Mouse (Mus musculus) kidney, embryonic 16.5 days (tissue): Measurements from ENCODE around the gene Met. TPM values are rescaled to one million over a fixed set of nuclear protein-coding genes. Genes with fewer than 3 reads are reported as not detected.

Experiments used
- ATAC-seq: fragments of 200-750 bp; cut with Nextera tagmentation; 2 replicates; pipeline ENCODE4 v1.8.0; 2017; ENCODE audit warnings: moderate TSS enrichment; ENCODE audit not compliant: low FRiP score, low TSS enrichment
- H3K27ac ChIP-seq: fragments of 300-500 bp; sonication (generic); 2 replicates; pipeline ENCODE4 v1.5.1; 2014; ENCODE audit warnings: low read length
- H3K27me3 ChIP-seq: fragments of 300-500 bp; sonication (generic); 2 replicates; pipeline ENCODE4 v1.6.1; 2014; ENCODE audit warnings: low read length, control low read depth, mixed read lengths; ENCODE audit not compliant: insufficient read depth
- H3K36me3 ChIP-seq: fragments of 300-500 bp; sonication (generic); 2 replicates; pipeline ENCODE4 v1.6.1; 2014; ENCODE audit warnings: low read length, control low read depth, mixed read lengths; ENCODE audit not compliant: insufficient read depth
- H3K4me1 ChIP-seq: fragments of 300-500 bp; sonication (generic); 2 replicates; pipeline ENCODE4 v1.6.1; 2014; ENCODE audit warnings: low read length, control low read depth, mixed read lengths; ENCODE audit not compliant: insufficient read depth
- H3K4me2 ChIP-seq: fragments of 300-500 bp; sonication (generic); replicated peaks from 2 replicates; pipeline ENCODE4 v1.6.1; 2014; ENCODE audit warnings: low read depth, low read length
- H3K4me3 ChIP-seq: fragments of 300-500 bp; sonication (generic); 2 replicates; pipeline ENCODE4 v1.5.1; 2014; ENCODE audit warnings: mild to moderate bottlenecking, low read length
- H3K9ac ChIP-seq: fragments of 300-500 bp; sonication (generic); replicated peaks from 2 replicates; pipeline ENCODE4 v1.6.1; 2014; ENCODE audit warnings: low read length
- H3K9me3 ChIP-seq: fragments of 300-500 bp; sonication (generic); 2 replicates; pipeline ENCODE4 v1.6.1; 2016; ENCODE audit warnings: low read length, control low read depth
- WGBS: fragments of 180-500 bp; shearing (Covaris S2); extraction: QIAGEN DNeasy Blood & Tissue Kit; methylation state at CpG from one replicate; pipeline ENCODE4 v1.1.7; 2014; 5-methylcytosine and 5-hydroxymethylcytosine counted together
- polyA plus RNA-seq: library from polyadenylated mRNA; unstranded; fragments of >200 nt; fragmentation: Nextera tagmentation; extraction: Ambion mirVana; gene quantifications from 2 replicates; pipeline ENCODE4 v1.2.1, GENCODE M21; 2015

Met gene
- polyA plus RNA-seq, 1 experiment from 2014 or later: 18.5 TPM

GRCm38 (mm10) chr6:17464281-17465025 lies 853 bp downstream of the Met start:
- WGBS: 5% methylated on average over 15 of the region's 15 CpGs
- H3K9ac ChIP-seq: peak overlapping the region; percentile 82
- H3K27ac ChIP-seq: peak overlapping the region; percentile 87
- peak overlapping the region; percentile 76 for H3K4me3 ChIP-seq
- no peaks in the 10 kb centered on the region for H3K36me3 ChIP-seq
- peak overlapping the region; percentile 93 for H3K4me2 ChIP-seq
- ATAC-seq: peak; percentile 66
- peaks cover 18% of the 10 kb centered on the region for H3K4me1 ChIP-seq
- H3K9me3 ChIP-seq: no peaks in the 10 kb centered on the region
- no peaks in the 10 kb centered on the region for H3K27me3 ChIP-seq

- peak overlapping the region; percentile 37 for H3K4me2 ChIP-seq
- no peak for ATAC-seq
These were observed 2.9 kb downstream of the Met start for GRCm38 (mm10) chr6:17466526-17466925.

GRCm38 (mm10) chr6:17468993-17469392 lies 5.4 kb downstream of the Met start:
- Histone ChIP-seq H3K27me3 (no peaks in the 10 kb centered on the region), H3K4me3 (no peak overlapping the region), H3K9me3 (no peaks in the 10 kb centered on the region), H3K9ac (no peak overlapping the region), H3K27ac (no peak overlapping the region), H3K4me2 (no peak overlapping the region), H3K4me1 (peaks cover 18% of the 10 kb centered on the region), H3K36me3 (no peaks in the 10 kb centered on the region)
- ATAC-seq: no peak
- WGBS: 84% methylated on average over 5 of the region's 5 CpGs

More at GRCm38 (mm10) chr6:17466526-17466925, 2.9 kb downstream of the Met start:
- Histone ChIP-seq H3K9ac (no peak overlapping the region), H3K27me3 (no peaks in the 10 kb centered on the region), H3K27ac (no peak overlapping the region), H3K4me1 (peaks cover 18% of the 10 kb centered on the region), H3K36me3 (no peaks in the 10 kb centered on the region), H3K4me3 (no peak overlapping the region), H3K9me3 (no peaks in the 10 kb centered on the region)
- 80% methylated on average over 3 of the region's 3 CpGs for WGBS

- no peak overlapping the region for H3K4me3 ChIP-seq
- no peak overlapping the region for H3K27ac ChIP-seq
- H3K9me3 ChIP-seq: no peaks in the 10 kb centered on the region
- H3K9ac ChIP-seq: no peak overlapping the region
- no peaks in the 10 kb centered on the region for H3K27me3 ChIP-seq
- H3K36me3 ChIP-seq: no peaks in the 10 kb centered on the region
- no peaks in the 10 kb centered on the region for H3K4me1 ChIP-seq
- no peak for ATAC-seq
- H3K4me2 ChIP-seq: no peak overlapping the region
- 90% methylated on average over 3 of the region's 3 CpGs for WGBS
These were observed 9.5 kb downstream of the Met start for GRCm38 (mm10) chr6:17473128-17473527.

GRCm38 (mm10) chr6:17477823-17478222 lies 14.2 kb downstream of the Met start:
- no peaks in the 10 kb centered on the region for H3K27me3 ChIP-seq
- H3K4me1 ChIP-seq: no peaks in the 10 kb centered on the region
- H3K9ac ChIP-seq: no peak overlapping the region
- WGBS: 87% methylated on average over 1 of the region's 1 CpGs
- no peak overlapping the region for H3K4me2 ChIP-seq
- no peaks in the 10 kb centered on the region for H3K9me3 ChIP-seq
- no peak for ATAC-seq
- no peak overlapping the region for H3K27ac ChIP-seq
- H3K4me3 ChIP-seq: no peak overlapping the region
- H3K36me3 ChIP-seq: no peaks in the 10 kb centered on the region

- H3K9me3 ChIP-seq: no peaks in the 10 kb centered on the region
- H3K9ac ChIP-seq: no peak overlapping the region
- H3K27me3 ChIP-seq: no peaks in the 10 kb centered on the region
- no peak overlapping the region for H3K4me2 ChIP-seq
- H3K4me1 ChIP-seq: no peaks in the 10 kb centered on the region
- no peak overlapping the region for H3K4me3 ChIP-seq
- no peaks in the 10 kb centered on the region for H3K36me3 ChIP-seq
- no peak overlapping the region for H3K27ac ChIP-seq
- 95% methylated on average over 6 of the region's 6 CpGs for WGBS
- no peak for ATAC-seq
These were observed 14.7 kb downstream of the Met start for GRCm38 (mm10) chr6:17478252-17478651.

GRCm38 (mm10) chr6:17478838-17479570 lies 15.4 kb downstream of the Met start:
- no peaks in the 10 kb centered on the region for H3K9me3 ChIP-seq
- no peak overlapping the region for H3K27ac ChIP-seq
- H3K4me2 ChIP-seq: no peak overlapping the region

GRCm38 (mm10) chr6:17481068-17481467 lies 17.5 kb downstream of the Met start:
- no peak for ATAC-seq
- H3K27ac ChIP-seq: no peak overlapping the region

More at GRCm38 (mm10) chr6:17478838-17479570, 15.4 kb downstream of the Met start:
- Histone ChIP-seq H3K4me1 (no peaks in the 10 kb centered on the region), H3K4me3 (no peak overlapping the region), H3K36me3 (no peaks in the 10 kb centered on the region), H3K9ac (no peak overlapping the region), H3K27me3 (no peaks in the 10 kb centered on the region)
- 80% methylated on average over 10 of the region's 10 CpGs for WGBS
- no peak for ATAC-seq

GRCm38 (mm10) chr6:17485244-17485643 lies 21.6 kb downstream of the Met start:
- Histone ChIP-seq H3K36me3 (no peaks in the 10 kb centered on the region), H3K27me3 (no peaks in the 10 kb centered on the region), H3K4me1 (no peaks in the 10 kb centered on the region), H3K9ac (no peak overlapping the region), H3K9me3 (no peaks in the 10 kb centered on the region), H3K4me3 (no peak overlapping the region), H3K27ac (no peak overlapping the region), H3K4me2 (no peak overlapping the region)
- ATAC-seq: no peak
- 80% methylated on average over 5 of the region's 5 CpGs for WGBS

More at GRCm38 (mm10) chr6:17481068-17481467, 17.5 kb downstream of the Met start:
- no peak overlapping the region for H3K4me3 ChIP-seq
- H3K4me2 ChIP-seq: no peak overlapping the region
- no peaks in the 10 kb centered on the region for H3K4me1 ChIP-seq
- no peak overlapping the region for H3K9ac ChIP-seq
- 90% methylated on average over 4 of the region's 4 CpGs for WGBS
- no peaks in the 10 kb centered on the region for H3K27me3 ChIP-seq
- no peaks in the 10 kb centered on the region for H3K9me3 ChIP-seq
- H3K36me3 ChIP-seq: no peaks in the 10 kb centered on the region

- 93% methylated on average over 7 of the region's 7 CpGs for WGBS
These were observed 22.2 kb downstream of the Met start for GRCm38 (mm10) chr6:17485782-17486181.

More at GRCm38 (mm10) chr6:17485782-17486181, 22.2 kb downstream of the Met start:
- no peak overlapping the region for H3K9ac ChIP-seq
- H3K9me3 ChIP-seq: no peaks in the 10 kb centered on the region
- no peaks in the 10 kb centered on the region for H3K36me3 ChIP-seq
- no peak for ATAC-seq
- H3K27me3 ChIP-seq: no peaks in the 10 kb centered on the region
- no peak overlapping the region for H3K27ac ChIP-seq
- H3K4me2 ChIP-seq: no peak overlapping the region
- H3K4me1 ChIP-seq: no peaks in the 10 kb centered on the region
- H3K4me3 ChIP-seq: no peak overlapping the region
